Mouse (Mus musculus): ENCODE results near the gene Prss48.

- TF ChIP-seq POLR2A (IDR thresholded peaks at IDR 0.05; ENCODE audit: low read depth, low read length): no peak
- no peak for TF ChIP-seq CTCF (IDR thresholded peaks at IDR 0.05; ENCODE audit: borderline replicate concordance, insufficient read depth, low read length)
Measured at GRCm38 (mm10) chr3:86028658-86029375, 26.5 kb upstream of the Prss48 start.
